Mouse (Mus musculus) liver, embryonic 11.5 days (tissue): Measurements from ENCODE around the gene Slc9a8. TPM values are rescaled to one million over a fixed set of nuclear protein-coding genes. Genes with fewer than 3 reads are reported as not detected.

Experiments
- ATAC-seq: fragments of 200-750 bp; cut with Nextera tagmentation; replicated peaks from 2 replicates; pipeline ENCODE4 v1.8.0; 2017; ENCODE audit warnings: moderate number of reproducible peaks, mild to moderate bottlenecking, moderate TSS enrichment, moderate library complexity; ENCODE audit not compliant: low FRiP score
- DNase-seq: peaks from one replicate; pipeline ENCODE4 v3.0.0-alpha.2; 2017; ENCODE audit warnings: low spot score
- H3K27ac ChIP-seq: fragments of 300-500 bp; sonication (generic); 2 replicates; pipeline ENCODE4 v1.5.1; 2014; ENCODE audit warnings: mild to moderate bottlenecking, low read depth, low read length, control low read depth
- H3K27me3 ChIP-seq: fragments of 300-500 bp; sonication (generic); replicated peaks from 2 replicates; pipeline ENCODE4 v1.6.1; 2014; ENCODE audit warnings: low read length, mixed read lengths; ENCODE audit not compliant: control insufficient read depth, insufficient read depth
- H3K36me3 ChIP-seq: fragments of 300-500 bp; sonication (generic); 2 replicates; pipeline ENCODE4 v1.6.1; 2014; ENCODE audit warnings: mild to moderate bottlenecking, low read length, moderate library complexity, mixed read lengths; ENCODE audit not compliant: control insufficient read depth, insufficient read depth
- H3K4me1 ChIP-seq: fragments of 300-500 bp; sonication (generic); replicated peaks from 2 replicates; pipeline ENCODE4 v1.6.1; 2014; ENCODE audit warnings: low read length, mixed read lengths; ENCODE audit not compliant: control insufficient read depth, insufficient read depth
- H3K4me2 ChIP-seq: fragments of 300-500 bp; sonication (generic); 2 replicates; pipeline ENCODE4 v1.6.1; 2014; ENCODE audit warnings: mild to moderate bottlenecking, control low read depth, moderate library complexity
- H3K4me3 ChIP-seq: fragments of 300-500 bp; sonication (generic); 2 replicates; pipeline ENCODE4 v1.5.1; 2014; ENCODE audit warnings: low read depth, low read length, control low read depth
- H3K9ac ChIP-seq: fragments of 300-500 bp; sonication (generic); 2 replicates; pipeline ENCODE4 v1.6.1; 2014; ENCODE audit warnings: low read depth, low read length, control low read depth
- H3K9me3 ChIP-seq: fragments of 300-500 bp; sonication (generic); 2 replicates; pipeline ENCODE4 v1.6.1; 2016; ENCODE audit warnings: low read length, inconsistent platforms, mixed read lengths; ENCODE audit not compliant: control insufficient read depth
- WGBS: fragments of 180-500 bp; shearing (Covaris S2); extraction: QIAGEN DNeasy Blood & Tissue Kit; methylation state at CpG from one replicate; pipeline ENCODE4 v1.1.7; 2014; 5-methylcytosine and 5-hydroxymethylcytosine counted together
- polyA plus RNA-seq: library from polyadenylated mRNA; unstranded; fragments of >200 nt; fragmentation: Nextera tagmentation; extraction: Ambion mirVana; gene quantifications from 2 replicates; pipeline ENCODE4 v1.2.1, GENCODE M21; 2014

Gene Slc9a8
- polyA plus RNA-seq, 1 experiment from 2014 or later: 23.8 TPM

DNA sequence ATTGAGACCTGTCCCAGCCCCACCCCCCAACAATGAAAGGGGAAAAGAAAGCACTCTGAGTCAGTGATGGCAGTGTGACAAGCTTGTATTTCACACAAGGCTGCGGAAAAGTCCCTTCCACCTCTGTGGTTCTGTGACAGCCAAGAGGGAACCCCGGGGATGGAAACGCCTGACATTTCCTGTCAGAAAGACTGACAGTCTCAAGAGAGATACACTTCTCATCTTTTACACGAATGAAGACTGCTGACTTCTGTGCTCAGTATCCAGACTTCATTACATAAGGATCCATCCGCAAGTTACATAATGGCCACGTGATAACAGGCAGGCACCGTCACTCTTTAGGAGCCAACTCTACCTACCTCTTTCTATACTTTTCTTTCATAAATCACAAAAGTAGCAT lies 74.9 kb downstream of the Slc9a8 start:
- Histone ChIP-seq H3K9me3 (no peaks in the 10 kb centered on the region), H3K9ac (no peak overlapping the region), H3K4me3 (no peak overlapping the region), H3K27ac (no peak overlapping the region), H3K4me1 (peaks cover 8% of the 10 kb centered on the region), H3K27me3 (no peaks in the 10 kb centered on the region), H3K36me3 (no peaks in the 10 kb centered on the region), H3K4me2 (no peak overlapping the region)
- ATAC-seq (no peak), DNase-seq (no peak)
- WGBS: 74% methylated on average over 7 of the region's 7 CpGs

GRCm38 (mm10) chr2:167497272-167497671 lies 75.8 kb downstream of the Slc9a8 start:
- Histone ChIP-seq H3K4me3 (no peak overlapping the region), H3K9me3 (no peaks in the 10 kb centered on the region), H3K27ac (no peak overlapping the region), H3K9ac (no peak overlapping the region), H3K4me2 (no peak overlapping the region), H3K4me1 (0 out of 2 replicates have a peak, but pooled peaks cover 3% of the 10 kb centered on the region), H3K27me3 (no peaks in the 10 kb centered on the region), H3K36me3 (no peaks in the 10 kb centered on the region)
- ATAC-seq (no peak), DNase-seq (no peak)
- WGBS: 67% methylated on average over 5 of the region's 5 CpGs

DNA sequence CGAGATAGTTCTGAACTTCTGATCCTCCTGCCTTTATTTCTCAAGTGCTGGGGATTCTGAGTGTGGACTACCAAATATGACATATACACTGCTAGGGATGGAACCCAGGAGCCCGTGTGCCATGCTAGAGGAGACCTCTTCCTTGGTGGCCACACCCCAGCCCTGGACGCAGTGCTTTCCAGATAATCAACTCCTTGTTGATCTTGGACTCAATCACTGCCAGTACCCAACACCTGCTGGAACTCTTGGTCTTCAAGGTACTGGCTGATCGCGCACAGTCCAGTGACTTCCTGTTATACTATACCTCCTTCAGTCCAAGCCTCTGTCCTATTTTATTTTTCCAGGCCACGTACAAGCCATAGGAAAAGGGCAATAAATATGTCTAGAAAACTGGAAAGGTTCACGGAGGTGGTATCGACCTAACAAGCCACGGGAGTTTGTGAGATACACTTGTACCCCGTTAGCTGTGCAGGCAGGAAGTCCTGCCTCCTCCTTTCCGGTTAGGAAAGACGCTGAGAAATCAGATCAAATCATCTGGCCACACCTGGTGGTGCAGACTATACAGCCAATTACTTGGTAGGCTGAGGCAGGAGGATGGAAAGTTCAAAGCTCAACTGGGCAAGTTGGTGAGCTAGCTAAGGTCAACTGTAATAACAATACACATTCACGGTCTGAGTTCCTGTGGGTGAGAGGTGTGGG lies 81.2 kb downstream of the Slc9a8 start:
- Histone ChIP-seq H3K4me1 (peaks cover 32% of the 10 kb centered on the region), H3K9me3 (no peaks in the 10 kb centered on the region), H3K9ac (peak overlapping the region; percentile 89), H3K27me3 (no peaks in the 10 kb centered on the region), H3K4me2 (peak overlapping the region; percentile 92), H3K36me3 (peaks cover 7% of the 10 kb centered on the region; the same call in 1 of the 2 replicates), H3K4me3 (peak overlapping the region; percentile 92), H3K27ac (peak overlapping the region; percentile 71; the same call in 1 of the 2 replicates)
- WGBS: 36% methylated on average over 13 of the region's 13 CpGs
- peak; percentile 45 for ATAC-seq
- DNase-seq: no peak

DNA sequence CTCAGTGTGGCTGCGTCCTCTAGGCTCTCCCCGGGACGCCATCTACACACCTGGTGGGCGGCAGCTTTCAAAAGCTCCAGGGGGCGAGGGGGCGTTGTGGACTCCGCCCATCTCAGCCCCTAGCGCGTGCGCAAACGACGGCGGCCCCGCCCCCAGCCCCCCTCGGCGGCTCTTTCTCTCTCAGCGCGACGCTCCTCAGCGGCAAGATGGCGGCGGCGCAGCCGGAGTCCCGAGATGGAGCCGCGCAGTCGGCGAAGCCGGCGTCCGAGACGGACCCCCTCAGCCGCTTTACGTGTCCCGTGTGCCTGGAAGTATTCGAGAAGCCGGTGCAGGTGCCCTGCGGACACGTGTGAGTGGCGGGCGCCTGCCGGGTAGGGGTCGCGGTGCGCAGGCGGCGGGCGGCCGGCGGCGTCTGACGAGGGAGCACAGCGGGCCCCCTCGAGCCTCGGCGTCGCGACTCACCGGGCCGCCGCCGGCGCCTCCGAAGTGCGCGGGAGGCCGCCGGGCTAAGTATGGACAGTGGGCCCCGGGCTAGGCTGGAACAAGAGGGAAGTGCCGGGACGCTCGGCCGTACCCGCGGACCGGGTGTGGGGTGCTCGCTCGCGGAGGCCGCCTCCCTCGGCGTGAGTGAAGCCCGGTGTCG lies 81.9 kb downstream of the Slc9a8 start:
- Histone ChIP-seq H3K9me3 (no peaks in the 10 kb centered on the region), H3K27me3 (no peaks in the 10 kb centered on the region), H3K27ac (peak overlapping the region; percentile 71; the same call in 1 of the 2 replicates), H3K36me3 (peaks cover 10% of the 10 kb centered on the region; the same call in 1 of the 2 replicates), H3K4me2 (peak overlapping the region; percentile 92), H3K9ac (peak overlapping the region; percentile 89), H3K4me1 (peaks cover 32% of the 10 kb centered on the region), H3K4me3 (peak overlapping the region; percentile 92)
- ATAC-seq (peak; percentile 78), DNase-seq (peak; percentile 86)
- WGBS: under 1% methylated on average over 85 of the region's 85 CpGs

DNA sequence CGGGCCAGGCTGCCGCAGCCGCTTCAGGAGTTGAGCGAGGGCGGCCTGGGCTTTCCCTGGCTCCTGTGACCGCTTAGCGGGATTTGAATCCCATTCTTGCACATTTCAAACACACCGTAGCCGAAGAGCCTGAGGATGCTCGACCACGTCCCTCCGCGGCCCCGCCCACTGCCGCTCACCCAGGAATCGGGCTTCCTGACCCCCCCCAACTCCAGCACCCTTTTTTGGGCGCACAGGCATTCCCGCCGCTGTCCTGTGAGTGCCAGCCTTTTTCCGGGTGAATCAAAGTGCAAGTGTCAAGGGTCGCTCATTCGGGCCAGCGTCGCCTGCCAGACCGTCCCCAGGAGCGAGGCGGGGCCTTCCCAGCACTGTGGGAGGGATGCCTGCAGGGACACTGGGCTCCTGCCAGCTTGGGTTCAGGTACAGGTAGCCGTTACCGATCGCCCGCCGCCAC lies 82.4 kb downstream of the Slc9a8 start:
- peaks cover 32% of the 10 kb centered on the region for H3K4me1 ChIP-seq
- H3K36me3 ChIP-seq: peaks cover 10% of the 10 kb centered on the region; the same call in 1 of the 2 replicates
- 2% methylated on average over 32 of the region's 32 CpGs for WGBS
- ATAC-seq: peak; percentile 21
- peak overlapping the region; percentile 89 for H3K9ac ChIP-seq
- 0 out of 2 replicates have a peak overlapping the region, but pooled peaks have one; percentile 71 for H3K27ac ChIP-seq
- no peaks in the 10 kb centered on the region for H3K27me3 ChIP-seq
- peak overlapping the region; percentile 92 for H3K4me2 ChIP-seq
- H3K9me3 ChIP-seq: no peaks in the 10 kb centered on the region
- peak overlapping the region; percentile 92 for H3K4me3 ChIP-seq
- DNase-seq: peak; percentile 58

- Histone ChIP-seq H3K4me2 (peak overlapping the region; percentile 92), H3K27ac (peak overlapping the region; percentile 56), H3K27me3 (no peaks in the 10 kb centered on the region), H3K4me1 (peaks cover 34% of the 10 kb centered on the region), H3K9ac (peak overlapping the region; percentile 14; the same call in 1 of the 2 replicates), H3K36me3 (peaks cover 12% of the 10 kb centered on the region; the same call in 1 of the 2 replicates), H3K4me3 (peak overlapping the region; percentile 92), H3K9me3 (no peaks in the 10 kb centered on the region)
- WGBS: 55% methylated on average over 3 of the region's 3 CpGs
- DNase-seq (no peak), ATAC-seq (peak; percentile 29)
Observed at GRCm38 (mm10) chr2:167505127-167505526, 83.6 kb downstream of the Slc9a8 start.

DNA sequence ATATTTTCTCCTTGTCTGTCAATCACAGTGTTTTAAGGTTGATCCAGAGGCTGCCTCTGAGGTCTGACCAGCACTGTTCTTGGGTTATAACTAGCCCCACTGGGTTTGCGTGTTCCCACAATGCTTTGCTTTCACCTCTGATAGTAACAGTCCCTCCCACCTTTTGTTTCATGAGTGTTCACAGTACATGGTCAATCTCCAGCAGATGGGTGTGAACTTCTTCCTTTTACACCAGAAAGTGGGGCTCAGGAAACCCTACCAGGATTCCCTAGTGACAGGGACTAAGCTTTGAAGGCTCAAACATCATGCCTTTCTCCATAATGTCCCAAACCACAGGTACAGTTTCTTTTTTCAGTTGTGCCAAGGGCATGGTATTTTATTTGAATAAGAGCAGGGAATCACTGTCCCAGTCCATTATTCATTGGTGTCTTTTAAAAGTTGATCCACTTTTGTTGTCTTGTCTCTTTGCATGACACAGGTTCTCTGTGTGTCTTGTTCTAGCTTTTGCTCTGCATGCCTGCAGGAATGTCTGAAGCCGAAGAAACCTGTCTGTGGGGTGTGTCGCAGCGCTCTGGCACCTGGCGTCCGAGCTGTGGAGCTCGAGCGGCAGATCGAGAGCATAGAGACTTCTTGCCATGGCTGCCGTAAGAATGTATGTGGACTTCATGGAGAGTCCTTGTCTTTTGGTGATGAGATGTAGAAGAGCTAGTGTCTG lies 85.2 kb downstream of the Slc9a8 start:
- Histone ChIP-seq H3K9me3 (no peaks in the 10 kb centered on the region), H3K4me2 (no peak overlapping the region), H3K9ac (no peak overlapping the region), H3K4me1 (peaks cover 37% of the 10 kb centered on the region), H3K4me3 (no peak overlapping the region), H3K27ac (no peak overlapping the region), H3K27me3 (no peaks in the 10 kb centered on the region), H3K36me3 (peaks cover 21% of the 10 kb centered on the region)
- 94% methylated on average over 10 of the region's 10 CpGs for WGBS
- ATAC-seq: no peak
- no peak for DNase-seq

DNA sequence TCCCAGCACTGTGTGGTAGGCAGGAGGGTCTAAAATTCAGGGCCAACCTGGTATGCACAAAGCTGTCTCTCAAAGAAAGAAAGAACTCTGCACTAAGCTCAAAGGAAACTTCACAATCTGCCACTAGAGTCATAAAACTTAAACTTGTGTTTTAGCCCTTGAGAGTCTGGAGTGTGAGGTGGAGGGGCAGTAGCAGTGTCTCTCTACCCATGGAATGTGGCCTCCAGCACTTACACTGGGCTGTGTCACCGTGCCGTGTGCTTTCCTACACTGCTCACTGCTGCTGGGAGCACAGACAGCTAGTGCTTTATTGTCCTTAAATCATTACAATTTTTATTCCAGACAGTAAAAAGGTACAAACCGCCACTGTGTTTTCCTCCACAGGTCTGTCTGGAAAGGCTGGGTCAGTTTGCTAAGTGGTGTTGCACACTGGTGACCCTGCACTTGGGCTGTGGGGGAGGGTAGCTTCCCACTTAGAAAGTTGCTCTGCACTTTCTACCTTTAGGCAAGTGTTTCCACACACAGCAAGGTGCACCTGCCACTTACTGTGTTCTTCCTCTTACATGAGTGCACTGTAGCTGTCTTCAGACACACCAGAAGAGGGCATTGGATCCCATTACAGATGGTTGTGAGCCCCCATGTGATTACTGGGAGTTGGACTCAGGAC lies 86.3 kb downstream of the Slc9a8 start:
- 86% methylated on average over 3 of the region's 3 CpGs for WGBS
- DNase-seq (no peak), ATAC-seq (no peak)
- Histone ChIP-seq H3K4me3 (no peak overlapping the region), H3K9ac (no peak overlapping the region), H3K4me1 (peaks cover 34% of the 10 kb centered on the region), H3K27ac (no peak overlapping the region), H3K36me3 (peaks cover 32% of the 10 kb centered on the region), H3K4me2 (no peak overlapping the region), H3K27me3 (no peaks in the 10 kb centered on the region), H3K9me3 (no peaks in the 10 kb centered on the region)
